Mouse (Mus musculus): ENCODE data around the gene Ech1. TPM values are rescaled to one million over a fixed set of nuclear protein-coding genes. Genes with fewer than 3 reads are reported as not detected.

Ech1 gene
- polyA plus RNA-seq, 1 experiment from 2014 or later = 78.1 TPM

DNA sequence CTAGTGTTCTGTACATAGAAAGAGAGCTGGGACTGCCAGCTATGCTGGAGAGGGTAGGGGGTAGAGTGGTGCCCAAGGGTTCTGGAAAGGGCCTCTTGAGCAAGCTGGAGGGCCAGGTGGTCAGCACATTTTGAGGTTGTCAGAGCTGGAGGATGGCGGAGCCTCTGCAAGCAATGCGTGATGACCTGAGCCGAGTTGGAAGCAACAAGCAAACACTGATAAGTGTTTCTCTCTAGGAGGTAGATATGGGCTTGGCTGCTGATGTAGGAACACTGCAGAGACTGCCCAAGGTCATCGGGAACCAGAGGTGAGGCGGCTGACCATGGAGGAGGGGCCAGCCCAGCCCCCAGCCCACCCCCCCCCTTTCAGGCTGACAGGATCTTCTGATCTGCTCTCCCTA is 6.0 kb downstream of the Ech1 start:
- Histone ChIP-seq H3K9ac (replicated peaks; ENCODE audit: low read length) (no peak overlapping the region), H3K36me3 (ENCODE audit: control insufficient read depth, insufficient read depth, low read length) (peaks cover 17% of the 10 kb centered on the region), H3K4me1 (ENCODE audit: control insufficient read depth, insufficient read depth, low read length) (0 out of 2 replicates have a peak, but pooled peaks cover under 1% of the 10 kb centered on the region), H3K4me3 (replicated peaks; ENCODE audit: low read depth, low read length) (no peak overlapping the region), H3K9me3 (ENCODE audit: control insufficient read depth, low read length) (no peaks in the 10 kb centered on the region), H3K4me2 (ENCODE audit: low read length) (no peak overlapping the region), H3K27me3 (ENCODE audit: control insufficient read depth, insufficient read depth, low read length) (no peaks in the 10 kb centered on the region), H3K27ac (replicated peaks; ENCODE audit: low read depth, low read length) (no peak overlapping the region)
- ATAC-seq (ENCODE audit: low FRiP score, low TSS enrichment) = no peak
- 92% methylated on average over 5 of the region's 5 CpGs for WGBS
- no peak for DNase-seq

DNA sequence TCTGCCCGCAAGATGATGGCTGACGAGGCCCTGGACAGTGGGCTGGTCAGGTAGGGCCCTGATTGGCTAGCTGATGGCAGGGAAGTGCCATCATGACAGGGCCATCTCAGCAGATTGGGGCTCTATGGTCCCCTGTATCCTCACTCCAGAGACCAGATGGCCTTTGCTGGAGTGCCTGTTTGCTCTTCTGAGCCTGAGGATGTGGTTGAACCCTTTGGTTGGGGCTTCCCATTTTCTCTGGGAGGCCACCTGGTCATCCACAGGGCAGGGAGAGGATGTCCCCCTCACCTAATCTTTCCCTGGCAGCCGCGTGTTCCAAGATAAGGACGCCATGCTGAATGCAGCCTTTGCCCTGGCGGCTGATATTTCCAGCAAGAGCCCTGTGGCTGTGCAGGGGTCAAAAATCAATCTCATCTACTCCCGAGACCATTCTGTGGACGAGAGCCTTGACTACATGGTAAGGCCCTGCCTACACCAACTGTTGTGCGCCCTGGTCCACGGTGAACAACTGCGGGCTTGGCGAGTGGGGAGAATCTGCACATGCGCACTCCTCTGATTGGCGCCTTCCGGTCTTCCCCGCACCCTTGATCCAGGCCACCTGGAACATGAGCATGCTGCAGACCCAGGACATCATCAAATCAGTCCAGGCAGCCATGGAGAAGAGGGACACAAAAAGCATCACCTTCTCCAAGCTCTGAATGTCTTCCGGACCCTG is 6.6 kb downstream of the Ech1 start:
- H3K4me3 ChIP-seq (replicated peaks; ENCODE audit: low read depth, low read length) = no peak overlapping the region
- H3K27ac ChIP-seq (replicated peaks; ENCODE audit: low read depth, low read length) = no peak overlapping the region
- H3K27me3 ChIP-seq (ENCODE audit: control insufficient read depth, insufficient read depth, low read length) = no peaks in the 10 kb centered on the region
- H3K4me1 ChIP-seq (ENCODE audit: control insufficient read depth, insufficient read depth, low read length) = no peaks in the 10 kb centered on the region
- H3K9me3 ChIP-seq (ENCODE audit: control insufficient read depth, low read length) = no peaks in the 10 kb centered on the region
- no peak overlapping the region for H3K4me2 ChIP-seq (ENCODE audit: low read length)
- H3K36me3 ChIP-seq (ENCODE audit: control insufficient read depth, insufficient read depth, low read length) = peaks cover 17% of the 10 kb centered on the region
- ATAC-seq (ENCODE audit: low FRiP score, low TSS enrichment) (no peak), DNase-seq (no peak)
- no peak overlapping the region for H3K9ac ChIP-seq (replicated peaks; ENCODE audit: low read length)
- 92% methylated on average over 17 of the region's 17 CpGs for WGBS

DNA sequence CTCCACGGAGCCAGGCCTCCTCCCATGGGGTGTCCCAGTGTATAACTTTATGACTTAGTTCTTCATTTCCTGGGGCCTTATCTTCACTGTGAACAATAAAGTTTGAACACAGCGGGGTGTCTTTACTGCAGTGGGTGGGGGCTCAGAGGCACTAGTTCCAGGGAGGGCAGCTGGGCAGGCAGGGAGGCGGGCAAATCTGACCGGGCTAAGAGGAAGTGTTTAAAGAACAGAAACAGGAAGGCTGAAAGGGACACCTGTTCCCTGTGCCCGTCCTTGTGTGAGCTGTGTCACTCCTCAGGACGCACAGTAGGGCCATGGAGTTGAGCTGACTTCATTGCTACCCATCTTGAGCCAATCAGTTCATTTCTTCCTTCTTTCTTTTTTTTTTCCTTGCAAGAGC is 7.1 kb downstream of the Ech1 start:
- 77% methylated on average over 6 of the region's 6 CpGs for WGBS
- Histone ChIP-seq H3K4me3 (replicated peaks; ENCODE audit: low read depth, low read length) (no peak overlapping the region), H3K9me3 (ENCODE audit: control insufficient read depth, low read length) (no peaks in the 10 kb centered on the region), H3K27ac (replicated peaks; ENCODE audit: low read depth, low read length) (no peak overlapping the region), H3K36me3 (ENCODE audit: control insufficient read depth, insufficient read depth, low read length) (peaks cover 17% of the 10 kb centered on the region), H3K4me2 (ENCODE audit: low read length) (no peak overlapping the region), H3K4me1 (ENCODE audit: control insufficient read depth, insufficient read depth, low read length) (no peaks in the 10 kb centered on the region), H3K27me3 (ENCODE audit: control insufficient read depth, insufficient read depth, low read length) (no peaks in the 10 kb centered on the region), H3K9ac (replicated peaks; ENCODE audit: low read length) (no peak overlapping the region)
- DNase-seq = no peak
- no peak for ATAC-seq (ENCODE audit: low FRiP score, low TSS enrichment)

DNA sequence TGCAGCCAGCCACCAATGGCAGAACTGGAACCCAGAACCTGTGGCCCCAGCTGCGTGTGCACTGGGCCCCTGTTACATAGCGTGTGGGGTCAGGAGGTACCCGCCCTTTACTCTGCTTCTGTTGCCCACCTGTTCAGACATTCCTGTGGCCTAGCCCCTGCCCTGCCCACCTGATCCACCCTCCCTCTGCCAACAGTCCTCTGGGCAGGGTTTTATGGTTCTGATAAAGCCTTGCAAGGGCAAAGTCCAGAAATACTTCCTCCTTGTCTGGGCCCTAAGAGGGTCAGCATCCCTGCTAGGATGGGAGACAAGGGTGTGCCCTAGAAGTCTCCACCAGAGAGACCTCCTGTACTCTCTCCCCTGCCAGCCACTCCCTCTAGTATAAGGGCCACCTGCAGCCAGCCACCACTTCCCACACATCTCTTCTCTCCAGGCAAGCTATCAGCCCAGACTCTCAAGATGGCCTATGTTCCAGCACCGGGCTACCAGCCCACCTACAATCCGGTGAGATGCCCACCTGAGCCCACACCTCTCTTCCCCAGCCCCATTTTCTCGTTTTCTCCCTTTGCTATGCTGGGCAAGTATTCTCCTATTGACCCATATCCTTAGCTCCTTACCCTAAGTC is 8.8 kb downstream of the Ech1 start, which contains the start of gene Lgals4:
Gene Lgals4, plus strand, starts transcription at position 132 of the 625 bp plus-strand sequence.
- Histone ChIP-seq H3K9ac (replicated peaks; ENCODE audit: low read length) (no peak within 1 kb of the TSS), H3K4me2 (ENCODE audit: low read length) (no peak within 1 kb of the TSS), H3K36me3 (ENCODE audit: control insufficient read depth, insufficient read depth, low read length) (peaks cover 17% of the 10 kb centered on the region), H3K4me3 (replicated peaks; ENCODE audit: low read depth, low read length) (no peak within 1 kb of the TSS), H3K27me3 (ENCODE audit: control insufficient read depth, insufficient read depth, low read length) (no peaks in the 10 kb centered on the region), H3K4me1 (ENCODE audit: control insufficient read depth, insufficient read depth, low read length) (no peaks in the 10 kb centered on the region), H3K9me3 (ENCODE audit: control insufficient read depth, low read length) (no peaks in the 10 kb centered on the region), H3K27ac (replicated peaks; ENCODE audit: low read depth, low read length) (no peak within 1 kb of the TSS)
- ATAC-seq (ENCODE audit: low FRiP score, low TSS enrichment) (no peak), DNase-seq (no peak)
- WGBS = 83% methylated on average over 6 of the region's 6 CpGs

DNA sequence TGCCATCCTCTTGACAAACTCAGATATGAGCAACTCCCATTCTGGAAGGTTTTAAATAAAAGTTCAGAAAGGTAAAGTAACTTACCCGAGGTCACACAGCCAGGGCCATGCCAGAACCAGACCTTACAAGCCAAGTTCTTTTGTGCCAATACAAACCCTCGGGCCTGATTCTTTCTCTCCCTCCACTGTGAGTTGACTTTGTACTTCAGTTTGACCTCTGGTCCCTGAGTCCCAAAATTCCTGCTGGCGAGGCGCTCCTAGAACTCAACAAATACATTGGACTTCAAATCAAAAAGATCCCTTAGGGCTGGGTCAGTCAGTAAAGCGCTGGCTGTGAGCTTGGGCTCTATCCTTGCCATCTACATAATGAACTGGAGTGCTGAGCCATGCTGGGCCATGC is 11.9 kb downstream of the Ech1 start:
- Histone ChIP-seq H3K4me3 (replicated peaks; ENCODE audit: low read depth, low read length) (no peak overlapping the region), H3K27ac (replicated peaks; ENCODE audit: low read depth, low read length) (no peak overlapping the region), H3K4me1 (ENCODE audit: control insufficient read depth, insufficient read depth, low read length) (no peaks in the 10 kb centered on the region), H3K9ac (replicated peaks; ENCODE audit: low read length) (no peak overlapping the region), H3K36me3 (ENCODE audit: control insufficient read depth, insufficient read depth, low read length) (peaks cover 2% of the 10 kb centered on the region; the same call in 1 of the 2 replicates), H3K27me3 (ENCODE audit: control insufficient read depth, insufficient read depth, low read length) (no peaks in the 10 kb centered on the region), H3K9me3 (ENCODE audit: control insufficient read depth, low read length) (no peaks in the 10 kb centered on the region), H3K4me2 (ENCODE audit: low read length) (no peak overlapping the region)
- 82% methylated on average over 5 of the region's 5 CpGs for WGBS
- ATAC-seq (ENCODE audit: low FRiP score, low TSS enrichment) (no peak), DNase-seq (no peak)

DNA sequence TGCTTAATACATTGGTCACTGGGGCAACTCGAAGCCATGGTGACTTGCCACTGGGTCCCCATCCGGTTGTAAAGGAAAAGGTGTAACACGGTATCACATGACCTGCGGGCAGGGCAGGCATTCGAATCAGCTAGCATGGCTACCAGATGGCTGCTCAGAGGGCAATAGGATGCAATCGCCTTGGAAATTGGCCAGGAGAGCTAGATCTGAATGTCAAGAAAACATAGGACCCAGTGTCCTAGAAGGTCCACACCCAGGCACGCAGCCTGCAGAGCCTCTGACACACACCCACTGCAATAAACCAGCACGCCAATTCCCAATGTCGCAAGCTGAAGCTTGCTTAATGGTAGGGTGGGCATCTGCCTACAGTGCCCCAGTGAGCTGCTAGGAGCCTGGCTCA is 13.3 kb downstream of the Ech1 start:
- H3K9me3 ChIP-seq (ENCODE audit: control insufficient read depth, low read length) = no peaks in the 10 kb centered on the region
- no peak overlapping the region for H3K4me3 ChIP-seq (replicated peaks; ENCODE audit: low read depth, low read length)
- no peaks in the 10 kb centered on the region for H3K36me3 ChIP-seq (ENCODE audit: control insufficient read depth, insufficient read depth, low read length)
- ATAC-seq (ENCODE audit: low FRiP score, low TSS enrichment) = no peak
- no peak overlapping the region for H3K9ac ChIP-seq (replicated peaks; ENCODE audit: low read length)
- DNase-seq = no peak
- WGBS = 85% methylated on average over 9 of the region's 9 CpGs
- H3K27ac ChIP-seq (replicated peaks; ENCODE audit: low read depth, low read length) = no peak overlapping the region
- H3K4me1 ChIP-seq (ENCODE audit: control insufficient read depth, insufficient read depth, low read length) = no peaks in the 10 kb centered on the region
- no peak overlapping the region for H3K4me2 ChIP-seq (ENCODE audit: low read length)
- H3K27me3 ChIP-seq (ENCODE audit: control insufficient read depth, insufficient read depth, low read length) = no peaks in the 10 kb centered on the region

DNA sequence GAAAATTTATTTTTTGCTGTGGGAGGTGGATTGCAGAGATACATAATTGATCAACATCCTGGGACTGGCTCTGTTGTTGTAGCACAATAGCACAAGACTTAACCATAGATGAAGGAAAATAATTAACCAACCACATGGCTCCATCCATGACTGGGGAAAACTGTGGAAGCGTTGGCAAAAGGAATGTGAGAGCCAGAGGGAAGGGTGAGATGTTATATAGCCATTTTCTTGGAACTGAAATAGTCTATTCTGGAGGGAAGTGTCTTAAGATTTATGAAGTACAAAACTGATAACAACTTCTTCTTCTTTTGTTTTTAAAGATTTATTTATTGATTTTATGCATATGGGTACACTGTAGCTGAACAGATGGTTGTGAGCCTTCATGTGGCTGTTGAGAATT is 22.3 kb downstream of the Ech1 start:
- 90% methylated on average over 1 of the region's 1 CpGs for WGBS
- DNase-seq = no peak

DNA sequence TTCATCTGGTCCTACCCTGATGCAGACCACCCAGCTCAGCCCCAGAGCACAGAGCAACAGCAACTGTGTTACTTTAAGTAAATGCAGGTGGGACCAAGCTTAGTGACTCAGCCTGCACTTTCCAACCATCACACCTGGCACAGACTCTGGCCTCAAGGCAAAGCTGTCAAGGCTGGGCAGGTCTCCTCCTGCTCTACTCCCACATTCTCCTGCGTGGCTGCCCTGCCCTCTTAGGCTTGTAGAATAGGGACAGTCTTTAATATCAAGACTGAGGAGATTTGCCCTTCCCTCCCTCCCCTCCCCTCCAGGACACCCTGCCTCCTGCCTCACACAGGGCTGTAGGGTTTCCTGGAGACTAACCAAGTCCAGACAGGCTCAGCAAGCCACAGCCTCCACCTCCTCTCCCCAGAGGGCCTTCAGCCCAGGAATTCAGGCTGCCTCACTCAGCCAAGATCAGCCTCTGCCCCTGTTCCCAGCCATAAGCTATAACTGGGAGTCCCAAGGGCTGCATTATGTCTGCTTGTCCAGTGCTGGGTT is 24.8 kb downstream of the Ech1 start:
- Histone ChIP-seq H3K9me3 (ENCODE audit: control insufficient read depth, low read length) (0 out of 2 replicates have a peak, but pooled peaks cover 5% of the 10 kb centered on the region), H3K4me3 (replicated peaks; ENCODE audit: low read depth, low read length) (no peak overlapping the region), H3K9ac (replicated peaks; ENCODE audit: low read length) (no peak overlapping the region), H3K27me3 (ENCODE audit: control insufficient read depth, insufficient read depth, low read length) (no peaks in the 10 kb centered on the region), H3K27ac (replicated peaks; ENCODE audit: low read depth, low read length) (no peak overlapping the region), H3K4me1 (ENCODE audit: control insufficient read depth, insufficient read depth, low read length) (no peaks in the 10 kb centered on the region), H3K36me3 (ENCODE audit: control insufficient read depth, insufficient read depth, low read length) (no peaks in the 10 kb centered on the region), H3K4me2 (ENCODE audit: low read length) (no peak overlapping the region)
- ATAC-seq (ENCODE audit: low FRiP score, low TSS enrichment) = no peak
- 57% methylated on average over 1 of the region's 1 CpGs for WGBS
- DNase-seq = no peak

More for the DNA sequence above, 22.3 kb downstream of the Ech1 start:
- Histone ChIP-seq H3K9ac (replicated peaks; ENCODE audit: low read length) (no peak overlapping the region), H3K4me3 (replicated peaks; ENCODE audit: low read depth, low read length) (no peak overlapping the region), H3K27ac (replicated peaks; ENCODE audit: low read depth, low read length) (no peak overlapping the region), H3K27me3 (ENCODE audit: control insufficient read depth, insufficient read depth, low read length) (no peaks in the 10 kb centered on the region), H3K36me3 (ENCODE audit: control insufficient read depth, insufficient read depth, low read length) (no peaks in the 10 kb centered on the region), H3K4me2 (ENCODE audit: low read length) (no peak overlapping the region), H3K9me3 (ENCODE audit: control insufficient read depth, low read length) (0 out of 2 replicates have a peak, but pooled peaks cover 5% of the 10 kb centered on the region), H3K4me1 (ENCODE audit: control insufficient read depth, insufficient read depth, low read length) (no peaks in the 10 kb centered on the region)
- no peak for ATAC-seq (ENCODE audit: low FRiP score, low TSS enrichment)

Data from midbrain, embryonic 14.5 days (tissue).